Mouse (Mus musculus) left cerebral cortex, adult 11 months (tissue): ENCODE results near the gene Plcl1.
"Not testable (repeated sequence)": the region's sequence is repeated elsewhere in the genome, so short reads cannot be mapped to it uniquely, and the experiment has no call there.

Experiments used
- DNase-seq: peaks from one replicate; pipeline ENCODE4 v3.0.0; 2022; ENCODE audit warnings: low spot score

The Plcl1 gene

GRCm38 (mm10) chr1:55445043-55445688, 39.4 kb downstream of the Plcl1 start:
- DNase-seq: no peak

DNA sequence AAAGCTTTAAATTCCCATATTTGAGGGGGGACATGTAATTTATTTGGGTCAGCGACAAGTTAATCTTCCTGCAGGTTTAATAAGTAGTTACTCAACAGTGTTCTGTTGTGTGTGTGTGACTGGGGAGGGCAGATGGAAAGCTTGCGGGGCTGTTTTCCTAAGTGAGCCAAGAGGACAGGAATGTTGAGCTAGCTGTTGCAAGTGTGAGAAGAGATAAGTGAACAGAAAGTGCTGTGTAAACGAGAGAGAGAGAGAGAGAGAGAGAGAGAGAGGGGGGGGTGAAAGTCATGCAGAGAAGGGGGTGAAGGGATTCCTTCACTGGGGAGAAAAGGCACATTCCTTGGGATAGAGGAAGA, 39.9 kb downstream of the Plcl1 start:
- DNase-seq: no peak

GRCm38 (mm10) chr1:55446273-55446672, 40.6 kb downstream of the Plcl1 start:
- DNase-seq: no peak

- DNase-seq: no peak
These were observed 41.2 kb downstream of the Plcl1 start for GRCm38 (mm10) chr1:55446876-55447275.

DNA sequence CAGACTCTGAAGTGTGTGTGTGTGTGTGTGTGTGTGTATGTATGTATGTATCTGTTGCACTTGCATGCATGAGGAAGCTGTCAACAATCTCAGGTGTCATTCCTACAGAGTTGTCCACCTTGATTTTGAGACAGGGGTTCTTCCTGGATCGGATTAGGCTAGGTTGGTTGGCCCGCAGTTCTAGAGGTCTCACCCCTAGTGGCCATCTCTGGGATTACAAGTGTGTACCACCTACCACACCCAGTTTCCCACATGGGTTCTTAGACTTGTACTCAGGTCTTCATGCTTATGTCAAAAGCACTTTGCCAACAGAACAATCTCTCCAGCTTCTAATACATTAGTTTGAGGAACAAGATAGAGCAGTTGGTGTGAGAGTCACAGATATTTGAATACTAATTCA, 41.9 kb downstream of the Plcl1 start:
- DNase-seq: no peak

GRCm38 (mm10) chr1:55448104-55448503, 42.4 kb downstream of the Plcl1 start:
- no peak for DNase-seq

DNA sequence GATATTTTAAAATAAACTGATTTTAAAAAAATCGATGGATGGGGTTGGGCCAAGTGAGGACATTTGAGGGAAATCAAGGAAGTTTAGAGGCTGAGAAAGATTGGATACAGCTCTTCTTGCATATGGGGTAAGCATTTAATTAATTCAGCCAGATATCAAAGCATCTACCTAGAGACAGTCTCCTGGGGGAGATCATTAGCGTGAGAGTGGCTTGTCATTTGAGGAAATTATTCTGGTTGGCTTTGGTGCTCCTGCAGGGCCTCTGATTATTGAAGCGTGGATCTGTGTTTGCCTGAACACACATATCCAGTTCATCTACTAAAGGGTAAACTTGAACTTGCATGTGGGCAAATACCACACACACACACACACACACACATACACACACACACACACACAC, 44.1 kb downstream of the Plcl1 start:
- DNase-seq: no peak

- peak; percentile 50 for DNase-seq
These were observed 48.4 kb downstream of the Plcl1 start for GRCm38 (mm10) chr1:55454119-55454518.

DNA sequence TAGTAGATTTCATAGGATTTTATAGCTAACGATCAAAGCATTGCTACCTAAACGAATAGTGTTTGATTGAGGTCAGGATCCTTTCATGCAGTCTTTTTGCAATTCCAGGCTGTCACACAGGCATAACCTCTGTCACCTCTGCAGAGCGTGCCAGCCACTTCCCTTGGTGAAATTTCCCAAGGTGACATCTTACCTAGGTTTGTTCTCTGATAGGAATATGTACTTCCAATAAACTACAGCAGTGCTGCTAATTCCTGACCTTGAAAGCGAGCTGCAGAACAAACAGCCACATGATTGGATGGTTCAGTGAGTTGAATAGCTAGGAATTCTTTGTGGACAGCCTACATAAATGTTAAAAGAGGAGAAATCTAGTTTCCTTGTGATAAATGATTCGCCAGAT, 56.6 kb downstream of the Plcl1 start:
- DNase-seq: no peak

DNA sequence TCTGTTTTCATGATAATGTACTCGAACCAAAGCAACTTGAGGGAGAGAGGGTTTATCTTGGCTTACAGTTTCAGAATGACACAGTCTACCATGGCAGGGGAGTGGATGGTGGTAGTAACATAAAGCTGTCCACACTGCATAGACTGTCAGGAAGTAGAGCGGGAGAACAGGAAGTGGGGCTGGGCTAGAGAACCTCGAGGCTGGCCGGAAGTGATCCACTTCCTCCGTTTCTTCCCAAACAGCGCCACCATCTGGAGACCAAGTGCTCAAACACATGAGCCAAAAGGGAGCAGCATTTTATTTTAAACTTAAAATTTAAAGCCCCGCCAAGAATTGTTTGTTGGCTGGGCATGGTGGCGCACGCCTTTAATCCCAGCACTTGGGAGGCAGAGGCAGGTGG, 68.0 kb downstream of the Plcl1 start:
- no peak for DNase-seq

DNA sequence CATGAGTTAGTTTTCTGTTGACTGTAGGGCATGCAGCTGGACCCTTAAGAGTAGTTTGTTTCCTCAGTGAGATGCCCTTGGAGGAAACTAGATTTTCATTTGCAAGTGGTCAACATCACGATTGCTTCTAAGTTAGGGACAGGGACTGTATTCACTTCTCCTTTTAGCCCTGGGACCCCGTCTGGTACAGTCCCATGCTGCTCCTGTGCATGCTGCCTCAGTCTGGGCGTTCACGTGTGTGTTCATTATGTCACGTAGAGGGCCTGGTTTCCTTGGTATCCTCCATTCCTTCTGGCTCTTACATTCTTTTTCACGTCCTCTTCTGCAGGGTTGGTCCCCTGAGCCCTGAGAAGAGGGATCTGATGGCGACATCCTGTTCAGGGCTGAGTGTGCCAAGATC, 69.3 kb downstream of the Plcl1 start:
- no peak for DNase-seq

- not testable (repeated sequence) for DNase-seq
These were observed 81.7 kb downstream of the Plcl1 start for GRCm38 (mm10) chr1:55487371-55487770.

DNA sequence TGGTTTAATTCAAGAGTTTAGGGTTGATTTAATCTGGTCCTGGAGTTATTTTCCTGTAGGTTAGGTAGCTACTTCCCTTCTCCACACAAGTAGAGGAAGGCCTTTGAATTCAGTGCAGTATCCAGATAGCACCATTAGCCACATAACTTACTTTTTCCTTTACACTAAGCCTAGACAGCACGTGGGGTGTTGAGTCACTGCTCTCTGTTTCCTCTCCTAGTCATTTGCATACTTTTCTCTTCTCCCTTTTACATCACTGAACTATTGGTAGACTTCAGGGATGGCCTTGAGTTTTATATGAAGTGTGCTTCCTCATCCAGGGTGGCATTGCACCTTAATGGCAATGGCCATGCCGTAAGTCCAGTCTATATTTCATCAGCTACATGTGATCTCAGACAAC, 82.5 kb downstream of the Plcl1 start:
- no peak for DNase-seq

GRCm38 (mm10) chr1:55489355-55489754, 83.6 kb downstream of the Plcl1 start:
- DNase-seq: peak; percentile 38

GRCm38 (mm10) chr1:55499872-55500271, 94.2 kb downstream of the Plcl1 start:
- no peak for DNase-seq

- DNase-seq: no peak
These were observed 95.4 kb downstream of the Plcl1 start for GRCm38 (mm10) chr1:55500981-55501682.

- no peak for DNase-seq
These were observed 100.1 kb downstream of the Plcl1 start for GRCm38 (mm10) chr1:55505811-55506210.

GRCm38 (mm10) chr1:55507061-55507460, 101.3 kb downstream of the Plcl1 start:
- no peak for DNase-seq

- DNase-seq: no peak
These were observed 103.9 kb downstream of the Plcl1 start for GRCm38 (mm10) chr1:55509587-55509986.

DNA sequence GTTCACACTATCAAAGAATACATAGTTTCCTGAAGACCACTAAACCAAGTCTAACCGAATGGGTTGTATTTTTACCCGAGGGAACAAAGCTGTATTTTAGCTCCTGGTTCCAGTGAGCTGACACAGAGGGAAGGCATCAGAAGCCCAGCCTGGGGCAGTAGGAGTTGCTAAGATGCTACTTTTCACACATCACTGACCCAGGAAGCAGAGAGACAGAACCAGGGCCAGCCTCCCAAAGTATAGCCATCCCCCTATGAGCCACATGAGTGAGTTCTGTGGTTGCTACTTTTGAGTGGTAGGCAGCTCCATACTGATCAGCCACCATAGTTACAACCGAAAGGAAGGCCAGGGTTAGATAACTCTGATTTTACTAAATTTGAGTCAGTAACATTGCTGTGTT, 106.4 kb downstream of the Plcl1 start:
- DNase-seq: no peak

- DNase-seq: not testable (repeated sequence)
These were observed 107.1 kb downstream of the Plcl1 start for GRCm38 (mm10) chr1:55512799-55513198.

GRCm38 (mm10) chr1:55517182-55517581, 111.5 kb downstream of the Plcl1 start:
- no peak for DNase-seq

DNA sequence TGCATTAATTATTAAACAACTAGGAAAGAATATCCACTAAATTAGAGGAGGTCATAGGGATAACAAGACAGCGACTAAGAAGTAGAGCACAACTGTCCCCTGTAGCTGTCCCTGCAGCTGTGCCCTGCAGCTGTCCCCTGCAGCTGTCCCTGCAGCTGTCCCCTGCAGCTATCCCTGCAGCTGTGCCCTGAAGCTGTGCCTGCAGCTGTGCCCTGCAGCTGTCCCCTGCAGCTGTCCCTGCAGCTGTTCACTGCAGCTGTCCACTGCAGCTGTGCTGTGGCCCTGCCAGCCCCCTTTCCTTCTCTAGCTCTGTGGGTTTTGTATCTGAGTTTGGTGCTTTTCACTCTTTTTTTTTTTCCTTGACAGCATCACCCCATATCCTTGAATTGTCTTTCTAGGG, 118.2 kb downstream of the Plcl1 start:
- DNase-seq: no peak

- no peak for DNase-seq
These were observed 119.4 kb downstream of the Plcl1 start for GRCm38 (mm10) chr1:55525100-55525499.
